Mouse (Mus musculus) ES-Bruce4 (cell line): ENCODE data around the gene Chd5. TPM values are rescaled to one million over a fixed set of nuclear protein-coding genes. Genes with fewer than 3 reads are reported as not detected.

Source experiments
- H3K27ac ChIP-seq: 2 replicates; pipeline ENCODE4 v1.5.1; 2012; ENCODE audit warnings: low read length, inconsistent platforms; ENCODE audit not compliant: insufficient read depth
- H3K27me3 ChIP-seq: 2 replicates; pipeline ENCODE4 v1.6.1; 2012; ENCODE audit warnings: mild to moderate bottlenecking, low read length, inconsistent platforms; ENCODE audit not compliant: control insufficient read depth, poor library complexity, insufficient read depth, severe bottlenecking
- H3K36me3 ChIP-seq: 2 replicates; pipeline ENCODE4 v1.6.1; 2012; ENCODE audit warnings: inconsistent platforms, mild to moderate bottlenecking, low read length, moderate library complexity; ENCODE audit not compliant: control insufficient read depth, poor library complexity, insufficient read depth, severe bottlenecking
- H3K4me1 ChIP-seq: one replicate; pipeline ENCODE4 v1.8.1; 2011; ENCODE audit warnings: low read length; ENCODE audit not compliant: control insufficient read depth, insufficient read depth
- H3K4me3 ChIP-seq: 2 replicates; pipeline ENCODE4 v1.5.1; 2011; ENCODE audit warnings: low read depth, mild to moderate bottlenecking, low read length
- H3K9ac ChIP-seq: 2 replicates; pipeline ENCODE4 v1.6.1; 2012; ENCODE audit warnings: low read depth, mild to moderate bottlenecking, inconsistent platforms; ENCODE audit not compliant: poor library complexity, severe bottlenecking
- H3K9me3 ChIP-seq: replicated peaks from 2 replicates; pipeline ENCODE4 v1.6.1; 2012; ENCODE audit warnings: mild to moderate bottlenecking, low read length, inconsistent platforms; ENCODE audit not compliant: control insufficient read depth, poor library complexity, insufficient read depth, severe bottlenecking
- CTCF ChIP-seq: IDR thresholded peaks from one replicate; pipeline ENCODE4 v1.8.1; 2011; ENCODE audit warnings: low read depth, low read length
- EP300 ChIP-seq: IDR thresholded peaks from 2 replicates; pipeline ENCODE4 v1.6.1; 2011; ENCODE audit warnings: low read depth, low read length; ENCODE audit not compliant: insufficient read depth
- POLR2A ChIP-seq: IDR thresholded peaks from one replicate; pipeline ENCODE4 v1.8.1; 2011; ENCODE audit warnings: low read length; ENCODE audit not compliant: insufficient read depth
- polyA plus RNA-seq: library from polyadenylated mRNA; stranded (reverse); fragments of >200 nt; gene quantifications from 2 replicates; pipeline ENCODE4 v1.2.4, GENCODE M21; 2011; ENCODE audit warnings: low read depth; ENCODE audit not compliant: missing spikeins, insufficient read depth, insufficient read length

Chd5 gene
- polyA plus RNA-seq, 1 experiment: 5.8 TPM

GRCm38 (mm10) chr4:152344651-152345050 lies 6.2 kb downstream of the Chd5 start:
- H3K9me3 ChIP-seq: no peaks in the 10 kb centered on the region
- no peak overlapping the region for H3K9ac ChIP-seq
- no peak overlapping the region for H3K4me3 ChIP-seq
- no peaks in the 10 kb centered on the region for H3K36me3 ChIP-seq
- H3K27ac ChIP-seq: no peak overlapping the region
- TF ChIP-seq CTCF (no peak), EP300 (0 out of 2 replicates have a peak, but pooled peaks have one; percentile 1), POLR2A (no peak)
- peaks cover 26% of the 10 kb centered on the region for H3K4me1 ChIP-seq
- H3K27me3 ChIP-seq: no peaks in the 10 kb centered on the region

GRCm38 (mm10) chr4:152345120-152345889 lies 6.9 kb downstream of the Chd5 start:
- Histone ChIP-seq H3K9ac (no peak overlapping the region), H3K36me3 (no peaks in the 10 kb centered on the region), H3K9me3 (no peaks in the 10 kb centered on the region), H3K4me1 (peaks cover 21% of the 10 kb centered on the region), H3K27me3 (no peaks in the 10 kb centered on the region), H3K27ac (no peak overlapping the region), H3K4me3 (no peak overlapping the region)
- TF ChIP-seq EP300 (0 out of 2 replicates have a peak, but pooled peaks have one; percentile 13), CTCF (no peak), POLR2A (no peak)

GRCm38 (mm10) chr4:152349837-152350381 lies 11.5 kb downstream of the Chd5 start:
- H3K9me3 ChIP-seq: no peaks in the 10 kb centered on the region
- H3K4me3 ChIP-seq: no peak overlapping the region
- H3K27ac ChIP-seq: peak overlapping the region; percentile 86
- no peak for TF ChIP-seq EP300
- no peak for TF ChIP-seq CTCF
- no peak for TF ChIP-seq POLR2A
- H3K36me3 ChIP-seq: no peaks in the 10 kb centered on the region
- peak overlapping the region; percentile 14; the same call in 1 of the 2 replicates for H3K9ac ChIP-seq
- H3K4me1 ChIP-seq: peaks cover 27% of the 10 kb centered on the region
- H3K27me3 ChIP-seq: no peaks in the 10 kb centered on the region

GRCm38 (mm10) chr4:152350722-152351421 lies 12.4 kb downstream of the Chd5 start:
- Histone ChIP-seq H3K9me3 (no peaks in the 10 kb centered on the region), H3K36me3 (no peaks in the 10 kb centered on the region), H3K27ac (peak overlapping the region; percentile 86), H3K4me3 (no peak overlapping the region), H3K9ac (no peak overlapping the region), H3K4me1 (peaks cover 26% of the 10 kb centered on the region), H3K27me3 (no peaks in the 10 kb centered on the region)
- TF ChIP-seq EP300 (peak; percentile 78), POLR2A (no peak), CTCF (no peak)

- no peaks in the 10 kb centered on the region for H3K36me3 ChIP-seq
- TF ChIP-seq EP300 (no peak), CTCF (no peak), POLR2A (no peak)
- H3K9me3 ChIP-seq: no peaks in the 10 kb centered on the region
- no peaks in the 10 kb centered on the region for H3K27me3 ChIP-seq
- H3K9ac ChIP-seq: no peak overlapping the region
- no peak overlapping the region for H3K4me3 ChIP-seq
- H3K4me1 ChIP-seq: peaks cover 23% of the 10 kb centered on the region
- H3K27ac ChIP-seq: peak overlapping the region; percentile 60
Observed at GRCm38 (mm10) chr4:152351422-152352305, 13.2 kb downstream of the Chd5 start.
